Mouse (Mus musculus) midbrain, embryonic 14.5 days (tissue): ENCODE measurements around the gene Lpar5. TPM values are rescaled to one million over a fixed set of nuclear protein-coding genes. Genes with fewer than 3 reads are reported as not detected.
"Not testable (repeated sequence)": the region's sequence is repeated elsewhere in the genome, so short reads cannot be mapped to it uniquely, and the experiment has no call there.

ENCODE experiments used
- ATAC-seq: fragments of 200-750 bp; cut with Nextera tagmentation; 2 replicates; pipeline ENCODE4 v1.8.0; 2017; ENCODE audit warnings: moderate number of reproducible peaks, moderate library complexity; ENCODE audit not compliant: low FRiP score, low TSS enrichment
- DNase-seq: peaks from one replicate; pipeline ENCODE4 v3.0.0-alpha.2; 2015
- H3K27ac ChIP-seq: fragments of 300-500 bp; sonication (generic); replicated peaks from 2 replicates; pipeline ENCODE4 v1.5.1; 2014; ENCODE audit warnings: mild to moderate bottlenecking, low read depth, low read length, moderate library complexity
- H3K27me3 ChIP-seq: fragments of 300-500 bp; sonication (generic); 2 replicates; pipeline ENCODE4 v1.6.1; 2014; ENCODE audit warnings: low read length, control low read depth, mixed read lengths; ENCODE audit not compliant: control insufficient read depth, insufficient read depth
- H3K36me3 ChIP-seq: fragments of 300-500 bp; sonication (generic); 2 replicates; pipeline ENCODE4 v1.6.1; 2014; ENCODE audit warnings: low read length, control low read depth; ENCODE audit not compliant: control insufficient read depth, insufficient read depth
- H3K4me1 ChIP-seq: fragments of 300-500 bp; sonication (generic); 2 replicates; pipeline ENCODE4 v1.6.1; 2014; ENCODE audit warnings: mild to moderate bottlenecking, antibody characterized with exemption, low read length, control low read depth; ENCODE audit not compliant: control insufficient read depth, insufficient read depth
- H3K4me2 ChIP-seq: fragments of 300-500 bp; sonication (generic); 2 replicates; pipeline ENCODE4 v1.6.1; 2014; ENCODE audit warnings: mild to moderate bottlenecking, low read length, moderate library complexity
- H3K4me3 ChIP-seq: fragments of 300-500 bp; sonication (generic); replicated peaks from 2 replicates; pipeline ENCODE4 v1.5.1; 2014; ENCODE audit warnings: low read depth, low read length
- H3K9ac ChIP-seq: fragments of 300-500 bp; sonication (generic); replicated peaks from 2 replicates; pipeline ENCODE4 v1.6.1; 2014; ENCODE audit warnings: mild to moderate bottlenecking, low read length, moderate library complexity
- H3K9me3 ChIP-seq: fragments of 300-500 bp; sonication (generic); 2 replicates; pipeline ENCODE4 v1.6.1; 2016; ENCODE audit warnings: low read length, control low read depth, mixed read lengths; ENCODE audit not compliant: control insufficient read depth
- whole genome bisulfite sequencing: fragments of 180-500 bp; shearing (Covaris S2); extraction: QIAGEN DNeasy Blood & Tissue Kit; methylation state at CpG from one replicate; pipeline ENCODE4 v1.1.7; 2014; 5-methylcytosine and 5-hydroxymethylcytosine counted together
- polyA plus RNA-seq: library from polyadenylated mRNA; unstranded; fragments of >200 nt; fragmentation: Nextera tagmentation; extraction: Ambion mirVana; gene quantifications from 2 replicates; pipeline ENCODE4 v1.2.1, GENCODE M21; 2014

Gene Lpar5
- polyA plus RNA-seq, 1 experiment from 2014 or later, result 0.45 TPM

GRCm38 (mm10) chr6:125046691-125047090 lies 21.0 kb upstream of the Lpar5 start:
- H3K4me1 ChIP-seq, result no peaks in the 10 kb centered on the region
- peak; percentile 53 for ATAC-seq
- H3K27me3 ChIP-seq, result no peaks in the 10 kb centered on the region
- peaks cover 82% of the 10 kb centered on the region for H3K36me3 ChIP-seq
- no peak overlapping the region for H3K4me3 ChIP-seq
- H3K4me2 ChIP-seq, result no peak overlapping the region
- no peak overlapping the region for H3K9ac ChIP-seq
- no peaks in the 10 kb centered on the region for H3K9me3 ChIP-seq
- peak; percentile 90 for DNase-seq
- no peak overlapping the region for H3K27ac ChIP-seq
- WGBS, result 37% methylated on average over 5 of the region's 5 CpGs

DNA sequence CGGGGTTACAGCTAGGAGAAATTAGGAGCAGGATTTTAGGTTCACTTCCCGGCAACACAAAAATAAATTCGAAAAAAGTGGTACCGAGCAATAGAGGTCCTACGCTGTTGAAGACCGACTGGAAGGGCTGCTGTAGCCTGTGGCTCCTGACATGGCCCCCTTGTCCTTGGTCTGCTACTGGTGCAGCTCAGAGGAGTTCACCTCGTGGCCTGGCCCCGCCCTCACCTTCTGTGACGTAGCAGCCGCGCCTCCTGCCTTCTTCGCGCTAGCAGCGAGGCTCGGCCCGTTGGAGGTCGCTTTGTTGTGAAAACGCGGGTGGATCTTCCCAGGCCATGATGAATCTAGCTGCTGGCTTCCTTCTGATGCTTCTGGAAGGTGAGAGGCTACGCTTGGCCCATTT lies 18.0 kb upstream of the Lpar5 start, which contains the start of gene Acrbp:
Acrbp (plus strand) TSS at position 12 of the 400 bp plus-strand sequence.
- H3K27me3 ChIP-seq, result no peaks in the 10 kb centered on the region
- H3K4me3 ChIP-seq, result no peak within 1 kb of the TSS
- no peak within 1 kb of the TSS for H3K27ac ChIP-seq
- H3K36me3 ChIP-seq, result peaks cover 94% of the 10 kb centered on the region
- no peak for DNase-seq
- 38% methylated on average over 20 of the region's 20 CpGs for WGBS
- H3K9ac ChIP-seq, result no peak within 1 kb of the TSS
- no peak within 1 kb of the TSS for H3K4me2 ChIP-seq
- no peaks in the 10 kb centered on the region for H3K9me3 ChIP-seq
- H3K4me1 ChIP-seq, result no peaks in the 10 kb centered on the region
- no peak for ATAC-seq

- H3K4me3 ChIP-seq, result no peak overlapping the region
- H3K36me3 ChIP-seq, result peaks cover 91% of the 10 kb centered on the region
- WGBS, result 73% methylated on average over 5 of the region's 5 CpGs
- DNase-seq, result no peak
- H3K4me1 ChIP-seq, result no peaks in the 10 kb centered on the region
- H3K9ac ChIP-seq, result no peak overlapping the region
- H3K27me3 ChIP-seq, result no peaks in the 10 kb centered on the region
- no peak overlapping the region for H3K4me2 ChIP-seq
- ATAC-seq, result no peak
- H3K27ac ChIP-seq, result no peak overlapping the region
- no peaks in the 10 kb centered on the region for H3K9me3 ChIP-seq
These were observed 16.5 kb upstream of the Lpar5 start for GRCm38 (mm10) chr6:125051237-125051636.

DNA sequence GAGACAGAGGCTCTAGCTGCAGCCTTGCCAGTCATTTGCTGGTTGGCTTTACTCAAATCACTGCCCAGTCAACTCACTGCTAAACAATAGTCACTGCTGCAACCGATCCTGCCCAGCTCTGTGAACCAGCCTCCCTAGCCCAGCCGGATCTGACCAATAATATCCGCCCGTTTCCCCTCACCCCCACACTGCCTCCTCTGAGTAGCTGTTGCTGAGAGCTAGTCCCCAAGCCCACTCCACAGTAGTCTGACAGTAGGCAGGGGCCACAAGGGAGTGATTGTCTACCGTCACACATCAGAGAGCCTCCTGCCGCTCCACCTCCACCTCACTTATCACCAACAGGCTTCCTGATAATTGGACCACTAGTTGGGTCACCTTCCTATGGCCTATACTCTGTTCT lies 6.2 kb upstream of the Lpar5 start:
- Histone ChIP-seq H3K4me3 (no peak overlapping the region), H3K36me3 (0 out of 2 replicates have a peak, but pooled peaks cover 7% of the 10 kb centered on the region), H3K9ac (no peak overlapping the region), H3K4me1 (peaks cover 4% of the 10 kb centered on the region; the same call in 1 of the 2 replicates), H3K27me3 (no peaks in the 10 kb centered on the region), H3K27ac (no peak overlapping the region), H3K9me3 (no peaks in the 10 kb centered on the region), H3K4me2 (no peak overlapping the region)
- ATAC-seq, result no peak
- DNase-seq, result no peak
- 30% methylated on average over 6 of the region's 6 CpGs for WGBS

- H3K4me3 ChIP-seq, result no peak overlapping the region
- H3K9ac ChIP-seq, result no peak overlapping the region
- ATAC-seq (no peak), DNase-seq (no peak)
- no peaks in the 10 kb centered on the region for H3K9me3 ChIP-seq
- H3K4me1 ChIP-seq, result peaks cover 4% of the 10 kb centered on the region; the same call in 1 of the 2 replicates
- H3K27me3 ChIP-seq, result no peaks in the 10 kb centered on the region
- H3K27ac ChIP-seq, result no peak overlapping the region
- no peak overlapping the region for H3K4me2 ChIP-seq
- H3K36me3 ChIP-seq, result 0 out of 2 replicates have a peak, but pooled peaks cover 3% of the 10 kb centered on the region
- WGBS, result 85% methylated on average over 5 of the region's 5 CpGs
These were observed 5.2 kb upstream of the Lpar5 start for GRCm38 (mm10) chr6:125062511-125062910.

GRCm38 (mm10) chr6:125063906-125064305 lies 3.8 kb upstream of the Lpar5 start:
- 88% methylated on average over 6 of the region's 6 CpGs for WGBS
- DNase-seq (no peak), ATAC-seq (no peak)
- H3K36me3 ChIP-seq, result no peaks in the 10 kb centered on the region
- H3K27me3 ChIP-seq, result no peaks in the 10 kb centered on the region
- no peak overlapping the region for H3K4me2 ChIP-seq
- H3K9ac ChIP-seq, result no peak overlapping the region
- no peak overlapping the region for H3K4me3 ChIP-seq
- peaks cover 4% of the 10 kb centered on the region; the same call in 1 of the 2 replicates for H3K4me1 ChIP-seq
- H3K9me3 ChIP-seq, result no peaks in the 10 kb centered on the region
- no peak overlapping the region for H3K27ac ChIP-seq

DNA sequence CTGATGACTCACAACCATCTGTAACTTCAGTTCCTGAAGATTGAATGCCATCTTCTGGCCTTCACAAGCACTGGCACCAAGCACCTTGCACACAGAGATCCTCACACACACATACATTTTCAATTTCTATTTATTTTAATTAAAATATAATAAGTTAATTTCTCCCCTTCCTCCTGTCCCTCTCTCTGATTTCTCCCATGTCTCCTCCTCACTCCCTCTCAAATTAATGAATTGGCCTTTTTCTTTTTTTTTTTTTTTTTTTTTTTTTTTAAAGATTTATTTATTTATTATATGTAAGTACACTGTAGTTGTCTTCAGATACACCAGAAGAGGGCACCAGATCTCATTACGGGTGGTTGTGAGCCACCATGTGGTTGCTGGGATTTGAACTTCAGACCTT lies 2.5 kb upstream of the Lpar5 start:
- not testable (repeated sequence) for ATAC-seq, H3K27ac ChIP-seq, H3K9ac ChIP-seq, DNase-seq, H3K4me2 ChIP-seq, H3K27me3 ChIP-seq, H3K4me3 ChIP-seq, H3K9me3 ChIP-seq, H3K36me3 ChIP-seq, H3K4me1 ChIP-seq
- no CpG with 5 or more reads among the region's 1 CpGs for WGBS

GRCm38 (mm10) chr6:125071170-125071895 lies 3.6 kb downstream of the Lpar5 start:
- Histone ChIP-seq H3K9ac (0 out of 2 replicates have a peak overlapping the region, but pooled peaks have one; percentile 2), H3K4me2 (no peak overlapping the region), H3K4me3 (no peak overlapping the region), H3K27ac (peak overlapping the region; percentile 78), H3K4me1 (0 out of 2 replicates have a peak, but pooled peaks cover 4% of the 10 kb centered on the region), H3K9me3 (no peaks in the 10 kb centered on the region), H3K27me3 (no peaks in the 10 kb centered on the region), H3K36me3 (no peaks in the 10 kb centered on the region)
- DNase-seq, result peak; percentile 51
- peak; percentile 79 for ATAC-seq
- WGBS, result 77% methylated on average over 18 of the region's 18 CpGs

- Histone ChIP-seq H3K36me3 (no peaks in the 10 kb centered on the region), H3K4me1 (0 out of 2 replicates have a peak, but pooled peaks cover 4% of the 10 kb centered on the region), H3K9me3 (no peaks in the 10 kb centered on the region), H3K4me2 (no peak overlapping the region), H3K27ac (peak overlapping the region; percentile 78), H3K4me3 (no peak overlapping the region), H3K9ac (0 out of 2 replicates have a peak overlapping the region, but pooled peaks have one; percentile 2), H3K27me3 (no peaks in the 10 kb centered on the region)
- DNase-seq, result peak; percentile 80
- ATAC-seq, result peak; percentile 87
- 14% methylated on average over 2 of the region's 2 CpGs for WGBS
These were observed 4.2 kb downstream of the Lpar5 start for GRCm38 (mm10) chr6:125071896-125072279.
